Mouse (Mus musculus) forebrain, embryonic 11.5 days (tissue): ENCODE data around the gene 2310061I04Rik. TPM values are rescaled to one million over a fixed set of nuclear protein-coding genes. Genes with fewer than 3 reads are reported as not detected.

Source experiments
- ATAC-seq: fragments of 200-750 bp; cut with Nextera tagmentation; replicated peaks from 2 replicates; pipeline ENCODE4 v1.8.0; 2017; ENCODE audit warnings: moderate TSS enrichment; ENCODE audit not compliant: low FRiP score
- DNase-seq: peaks from one replicate; pipeline ENCODE4 v3.0.0-alpha.2; 2017; ENCODE audit warnings: low spot score
- H3K27ac ChIP-seq: fragments of 300-500 bp; sonication (generic); 2 replicates; pipeline ENCODE4 v1.5.1; 2014; ENCODE audit warnings: low read depth, low read length
- H3K27me3 ChIP-seq: fragments of 300-500 bp; sonication (generic); 2 replicates; pipeline ENCODE4 v1.6.1; 2014; ENCODE audit warnings: mild to moderate bottlenecking, low read length, mixed read lengths; ENCODE audit not compliant: control insufficient read depth, insufficient read depth
- H3K36me3 ChIP-seq: fragments of 300-500 bp; sonication (generic); 2 replicates; pipeline ENCODE4 v1.6.1; 2014; ENCODE audit warnings: mild to moderate bottlenecking, low read length, moderate library complexity, mixed read lengths; ENCODE audit not compliant: control insufficient read depth, insufficient read depth
- H3K4me1 ChIP-seq: fragments of 300-500 bp; sonication (generic); replicated peaks from 2 replicates; pipeline ENCODE4 v1.6.1; 2014; ENCODE audit warnings: low read length, mixed read lengths; ENCODE audit not compliant: control insufficient read depth, insufficient read depth
- H3K4me2 ChIP-seq: fragments of 300-500 bp; sonication (generic); 2 replicates; pipeline ENCODE4 v1.6.1; 2014; ENCODE audit warnings: low read depth, mild to moderate bottlenecking, low read length, moderate library complexity, mixed read lengths; ENCODE audit not compliant: severe bottlenecking
- H3K4me3 ChIP-seq: fragments of 300-500 bp; sonication (generic); 2 replicates; pipeline ENCODE4 v1.5.1; 2014; ENCODE audit warnings: low read depth, low read length
- H3K9ac ChIP-seq: fragments of 300-500 bp; sonication (generic); 2 replicates; pipeline ENCODE4 v1.6.1; 2014; ENCODE audit warnings: low read length
- H3K9me3 ChIP-seq: fragments of 300-500 bp; sonication (generic); 2 replicates; pipeline ENCODE4 v1.6.1; 2016; ENCODE audit warnings: low read length, mixed read lengths; ENCODE audit not compliant: control insufficient read depth
- WGBS: fragments of 180-500 bp; shearing (Covaris S2); extraction: QIAGEN DNeasy Blood & Tissue Kit; methylation state at CpG from one replicate; pipeline ENCODE4 v1.1.7; 2014; 5-methylcytosine and 5-hydroxymethylcytosine counted together
- polyA plus RNA-seq: library from polyadenylated mRNA; unstranded; fragments of >200 nt; fragmentation: Nextera tagmentation; extraction: Ambion mirVana; gene quantifications from 2 replicates; pipeline ENCODE4 v1.2.1, GENCODE M21; 2014

2310061I04Rik gene
- polyA plus RNA-seq, 1 experiment from 2014 or later: 26.9 TPM

DNA sequence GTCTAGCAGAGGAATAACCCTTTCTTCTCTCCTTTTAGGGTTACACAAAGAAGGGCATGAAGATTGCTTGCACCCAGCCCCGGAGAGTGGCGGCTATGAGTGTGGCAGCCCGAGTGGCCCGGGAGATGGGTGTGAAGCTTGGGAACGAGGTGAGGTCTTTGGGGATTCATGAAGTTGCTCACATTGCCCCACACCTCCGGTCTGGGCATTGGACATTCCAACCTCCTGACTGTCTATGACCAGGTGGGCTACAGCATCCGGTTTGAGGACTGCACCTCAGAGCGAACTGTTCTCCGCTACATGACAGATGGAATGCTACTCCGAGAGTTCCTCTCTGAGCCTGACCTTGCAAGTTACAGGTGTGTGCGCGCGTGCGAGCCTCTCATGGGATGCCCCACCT is 13.5 kb downstream of the 2310061I04Rik start:
- Histone ChIP-seq H3K9me3 (no peaks in the 10 kb centered on the region), H3K27ac (no peak overlapping the region), H3K4me1 (peaks cover 6% of the 10 kb centered on the region), H3K4me2 (no peak overlapping the region), H3K27me3 (no peaks in the 10 kb centered on the region), H3K9ac (no peak overlapping the region), H3K36me3 (peaks cover 14% of the 10 kb centered on the region), H3K4me3 (no peak overlapping the region)
- ATAC-seq (no peak), DNase-seq (no peak)
- WGBS: 95% methylated on average over 14 of the region's 14 CpGs

DNA sequence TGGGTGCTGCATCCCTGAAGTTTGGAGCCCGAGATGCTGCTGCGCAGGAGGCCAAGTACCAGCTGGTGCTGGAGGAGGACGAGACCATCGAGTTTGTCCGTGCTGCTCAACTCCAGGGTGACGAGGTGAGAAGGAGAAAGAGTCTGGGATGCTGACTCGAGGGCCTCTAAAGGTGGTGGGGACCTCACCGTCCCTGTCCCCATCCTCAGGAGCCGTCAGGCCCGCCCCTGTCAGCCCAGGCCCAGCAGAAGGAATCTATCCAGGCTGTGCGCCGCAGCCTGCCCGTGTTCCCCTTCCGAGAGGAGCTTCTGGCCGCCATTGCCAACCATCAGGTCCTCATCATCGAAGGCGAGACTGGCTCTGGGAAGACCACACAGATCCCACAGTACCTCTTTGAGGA is 14.3 kb downstream of the 2310061I04Rik start:
- no peak for DNase-seq
- Histone ChIP-seq H3K9ac (no peak overlapping the region), H3K27me3 (no peaks in the 10 kb centered on the region), H3K4me3 (no peak overlapping the region), H3K9me3 (no peaks in the 10 kb centered on the region), H3K36me3 (peaks cover 11% of the 10 kb centered on the region), H3K4me2 (no peak overlapping the region), H3K27ac (no peak overlapping the region), H3K4me1 (peaks cover 6% of the 10 kb centered on the region)
- 93% methylated on average over 17 of the region's 17 CpGs for WGBS
- ATAC-seq: no peak

- ATAC-seq: peak; percentile 89
Observed at GRCm38 (mm10) chr17:35879245-35880057, 17.8 kb downstream of the 2310061I04Rik start, which contains the start of gene Dhx16. Dhx16 (plus strand) TSS chr17:35879819.

GRCm38 (mm10) chr17:35874721-35875120 is 22.5 kb downstream of the 2310061I04Rik start:
- ATAC-seq (no peak), DNase-seq (no peak)
- Histone ChIP-seq H3K9me3 (peaks cover 2% of the 10 kb centered on the region; the same call in 1 of the 2 replicates), H3K4me1 (peaks cover 5% of the 10 kb centered on the region), H3K9ac (no peak overlapping the region), H3K27ac (no peak overlapping the region), H3K4me3 (no peak overlapping the region), H3K4me2 (no peak overlapping the region), H3K36me3 (peaks cover 8% of the 10 kb centered on the region; the same call in 1 of the 2 replicates), H3K27me3 (no peaks in the 10 kb centered on the region)
- 94% methylated on average over 6 of the region's 6 CpGs for WGBS

More at GRCm38 (mm10) chr17:35879245-35880057, 17.8 kb downstream of the 2310061I04Rik start, which contains the start of gene Dhx16:
- no peaks in the 10 kb centered on the region for H3K9me3 ChIP-seq
- no peaks in the 10 kb centered on the region for H3K27me3 ChIP-seq
- H3K27ac ChIP-seq: 0 out of 2 replicates have a peak within 1 kb of the TSS, but pooled peaks have one; percentile 15
- H3K36me3 ChIP-seq: peaks cover 7% of the 10 kb centered on the region; the same call in 1 of the 2 replicates
- DNase-seq: peak; percentile 98
- peaks cover 6% of the 10 kb centered on the region for H3K4me1 ChIP-seq
- peak within 1 kb of the TSS; percentile 76 for H3K4me2 ChIP-seq
- H3K4me3 ChIP-seq: peak within 1 kb of the TSS; percentile 93
- peak within 1 kb of the TSS; percentile 84 for H3K9ac ChIP-seq
- WGBS: 5% methylated on average over 65 of the region's 66 CpGs

GRCm38 (mm10) chr17:35873774-35874519 is 23.3 kb downstream of the 2310061I04Rik start:
- Histone ChIP-seq H3K4me1 (peaks cover 8% of the 10 kb centered on the region), H3K9ac (no peak overlapping the region), H3K4me3 (no peak overlapping the region), H3K9me3 (peaks cover 2% of the 10 kb centered on the region; the same call in 1 of the 2 replicates), H3K27ac (no peak overlapping the region), H3K4me2 (no peak overlapping the region), H3K27me3 (no peaks in the 10 kb centered on the region), H3K36me3 (peaks cover 8% of the 10 kb centered on the region; the same call in 1 of the 2 replicates)
- DNase-seq (peak; percentile 96), ATAC-seq (peak; percentile 65; the same call in 1 of the 2 replicates)
- WGBS: 33% methylated on average over 21 of the region's 21 CpGs

GRCm38 (mm10) chr17:35870884-35871696 is 26.1 kb downstream of the 2310061I04Rik start:
- WGBS: 88% methylated on average over 8 of the region's 8 CpGs
- Histone ChIP-seq H3K4me2 (peak overlapping the region; percentile 95; the same call in 1 of the 2 replicates), H3K9ac (no peak overlapping the region), H3K4me1 (peaks cover 22% of the 10 kb centered on the region), H3K9me3 (peaks cover 2% of the 10 kb centered on the region; the same call in 1 of the 2 replicates), H3K4me3 (no peak overlapping the region), H3K27ac (0 out of 2 replicates have a peak overlapping the region, but pooled peaks have one; percentile 6), H3K27me3 (no peaks in the 10 kb centered on the region), H3K36me3 (peaks cover 8% of the 10 kb centered on the region; the same call in 1 of the 2 replicates)
- ATAC-seq: no peak
- peak; percentile 66 for DNase-seq

GRCm38 (mm10) chr17:35870151-35870883 is 26.9 kb downstream of the 2310061I04Rik start:
- Histone ChIP-seq H3K27me3 (no peaks in the 10 kb centered on the region), H3K9me3 (peaks cover 2% of the 10 kb centered on the region; the same call in 1 of the 2 replicates), H3K4me2 (peak overlapping the region; percentile 95), H3K27ac (0 out of 2 replicates have a peak overlapping the region, but pooled peaks have one; percentile 6), H3K4me1 (peaks cover 22% of the 10 kb centered on the region), H3K4me3 (peak overlapping the region; percentile 67), H3K9ac (peak overlapping the region; percentile 93; the same call in 1 of the 2 replicates), H3K36me3 (peaks cover 8% of the 10 kb centered on the region; the same call in 1 of the 2 replicates)
- ATAC-seq (no peak), DNase-seq (no peak)
- WGBS: 71% methylated on average over 9 of the region's 9 CpGs
